Mouse (Mus musculus) lung, embryonic 16.5 days (tissue): ENCODE measurements around the gene Atrip. TPM values are rescaled to one million over a fixed set of nuclear protein-coding genes. Genes with fewer than 3 reads are reported as not detected.
A peak's percentile ranks its signal among the peaks of the same experiment; 100 is the strongest.

Experiments used
- ATAC-seq: fragments of 200-750 bp; cut with Nextera tagmentation; 2 replicates; pipeline ENCODE4 v1.8.0; 2017; ENCODE audit warnings: low read depth, mild to moderate bottlenecking, moderate library complexity
- H3K27ac ChIP-seq: fragments of 300-500 bp; sonication (generic); 2 replicates; pipeline ENCODE4 v1.5.1; 2014; ENCODE audit warnings: mild to moderate bottlenecking, control low read depth, low read length
- H3K27me3 ChIP-seq: fragments of 300-500 bp; sonication (generic); 2 replicates; pipeline ENCODE4 v1.6.1; 2014; ENCODE audit warnings: low read depth, low read length, mixed read lengths; ENCODE audit not compliant: control insufficient read depth, insufficient read depth
- H3K36me3 ChIP-seq: fragments of 300-500 bp; sonication (generic); 2 replicates; pipeline ENCODE4 v1.6.1; 2014; ENCODE audit warnings: low read length; ENCODE audit not compliant: control insufficient read depth, insufficient read depth
- H3K4me1 ChIP-seq: fragments of 300-500 bp; sonication (generic); replicated peaks from 2 replicates; pipeline ENCODE4 v1.6.1; 2014; ENCODE audit warnings: low read length, mixed read lengths; ENCODE audit not compliant: control insufficient read depth, insufficient read depth
- H3K4me2 ChIP-seq: fragments of 300-500 bp; sonication (generic); 2 replicates; pipeline ENCODE4 v1.6.1; 2014; ENCODE audit warnings: low read depth, low read length, control low read depth
- H3K4me3 ChIP-seq: fragments of 300-500 bp; sonication (generic); 2 replicates; pipeline ENCODE4 v1.5.1; 2014; ENCODE audit warnings: mild to moderate bottlenecking, low read length, control low read depth
- H3K9ac ChIP-seq: fragments of 300-500 bp; sonication (generic); 2 replicates; pipeline ENCODE4 v1.6.1; 2014; ENCODE audit warnings: low read length, control low read depth
- H3K9me3 ChIP-seq: fragments of 300-500 bp; sonication (generic); 2 replicates; pipeline ENCODE4 v1.6.1; 2016; ENCODE audit warnings: low read length; ENCODE audit not compliant: control insufficient read depth
- WGBS: fragments of 180-500 bp; shearing (Covaris S2); extraction: QIAGEN DNeasy Blood & Tissue Kit; methylation state at CpG from one replicate; pipeline ENCODE4 v1.1.7; 2014; 5-methylcytosine and 5-hydroxymethylcytosine counted together
- polyA plus RNA-seq: library from polyadenylated mRNA; unstranded; fragments of >200 nt; fragmentation: Nextera tagmentation; extraction: Ambion mirVana; gene quantifications from 2 replicates; pipeline ENCODE4 v1.2.1, GENCODE M21; 2015

Gene Atrip
- polyA plus RNA-seq, 1 experiment from 2014 or later = 24.7 TPM

DNA sequence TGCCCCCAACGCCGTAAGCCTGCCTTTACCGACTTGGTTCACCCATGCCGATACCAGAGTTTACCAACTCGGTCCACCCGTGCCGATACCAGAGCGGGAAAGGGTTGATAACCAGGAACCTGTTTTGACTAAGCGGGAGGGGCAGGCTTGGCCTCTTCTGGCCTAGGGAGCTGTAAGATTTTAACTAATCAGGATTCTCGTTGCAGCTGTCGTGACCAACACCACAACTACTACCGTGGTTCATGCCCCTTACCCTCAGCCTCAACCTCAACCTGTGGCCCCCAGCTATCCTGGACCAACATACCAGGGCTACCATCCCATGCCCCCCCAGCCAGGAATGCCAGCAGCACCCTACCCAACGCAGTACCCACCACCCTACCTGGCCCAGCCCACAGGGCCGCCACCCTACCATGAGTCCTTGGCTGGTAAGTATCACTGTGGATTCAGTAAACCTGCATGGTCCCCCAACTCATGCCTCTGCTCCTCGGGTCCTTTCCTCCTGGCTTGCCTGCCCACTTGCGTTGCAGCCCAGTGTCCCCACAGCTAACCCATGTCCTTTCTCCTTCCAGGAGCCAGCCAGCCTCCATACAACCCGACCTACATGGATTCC, 17.7 kb downstream of the Atrip start:
- Histone ChIP-seq H3K4me3 (no peak overlapping the region), H3K9ac (no peak overlapping the region), H3K27ac (no peak overlapping the region), H3K4me2 (no peak overlapping the region), H3K27me3 (no peaks in the 10 kb centered on the region), H3K4me1 (peaks cover 14% of the 10 kb centered on the region), H3K9me3 (no peaks in the 10 kb centered on the region), H3K36me3 (peaks cover 26% of the 10 kb centered on the region)
- 89% methylated on average over 17 of the region's 17 CpGs for WGBS
- no peak for ATAC-seq

GRCm38 (mm10) chr9:109055271-109056030, 18.5 kb downstream of the Atrip start:
- peak overlapping the region; percentile 44 for H3K4me2 ChIP-seq
- H3K9me3 ChIP-seq = no peaks in the 10 kb centered on the region
- 87% methylated on average over 12 of the region's 12 CpGs for whole genome bisulfite sequencing
- H3K27ac ChIP-seq = peak overlapping the region; percentile 62; the same call in 1 of the 2 replicates
- peaks cover 14% of the 10 kb centered on the region for H3K4me1 ChIP-seq
- peaks cover 24% of the 10 kb centered on the region for H3K36me3 ChIP-seq
- H3K4me3 ChIP-seq = peak overlapping the region; percentile 38
- H3K9ac ChIP-seq = peak overlapping the region; percentile 51
- no peak for ATAC-seq
- H3K27me3 ChIP-seq = no peaks in the 10 kb centered on the region

GRCm38 (mm10) chr9:109054712-109055111, 19.2 kb downstream of the Atrip start:
- ATAC-seq = peak; percentile 75
- Histone ChIP-seq H3K36me3 (peaks cover 24% of the 10 kb centered on the region), H3K27me3 (no peaks in the 10 kb centered on the region), H3K27ac (peak overlapping the region; percentile 62), H3K4me3 (peak overlapping the region; percentile 38), H3K4me1 (peaks cover 14% of the 10 kb centered on the region), H3K4me2 (peak overlapping the region; percentile 44), H3K9ac (peak overlapping the region; percentile 51), H3K9me3 (no peaks in the 10 kb centered on the region)
- WGBS = 6% methylated on average over 7 of the region's 7 CpGs

DNA sequence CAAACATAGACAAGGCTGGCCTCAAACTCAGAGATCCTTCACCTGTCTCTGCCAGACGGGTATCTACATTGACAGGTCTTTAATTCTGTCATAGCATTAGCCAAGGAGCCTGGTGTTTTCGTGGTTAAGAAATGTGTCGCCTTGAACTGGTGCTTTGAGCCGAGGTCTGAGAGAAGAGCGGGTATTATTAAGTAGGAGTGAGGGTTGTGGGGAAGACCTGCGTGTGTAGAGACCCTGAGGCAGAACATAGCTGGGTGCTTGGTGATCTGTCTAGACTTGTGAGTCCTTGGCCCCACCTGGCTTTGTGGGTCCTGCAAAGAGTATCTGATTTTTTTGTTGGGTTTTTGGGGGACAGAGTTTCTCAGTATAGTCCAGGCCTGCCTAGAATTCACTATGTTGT, 20.1 kb downstream of the Atrip start:
- ATAC-seq = no peak
- WGBS = 68% methylated on average over 6 of the region's 6 CpGs

DNA sequence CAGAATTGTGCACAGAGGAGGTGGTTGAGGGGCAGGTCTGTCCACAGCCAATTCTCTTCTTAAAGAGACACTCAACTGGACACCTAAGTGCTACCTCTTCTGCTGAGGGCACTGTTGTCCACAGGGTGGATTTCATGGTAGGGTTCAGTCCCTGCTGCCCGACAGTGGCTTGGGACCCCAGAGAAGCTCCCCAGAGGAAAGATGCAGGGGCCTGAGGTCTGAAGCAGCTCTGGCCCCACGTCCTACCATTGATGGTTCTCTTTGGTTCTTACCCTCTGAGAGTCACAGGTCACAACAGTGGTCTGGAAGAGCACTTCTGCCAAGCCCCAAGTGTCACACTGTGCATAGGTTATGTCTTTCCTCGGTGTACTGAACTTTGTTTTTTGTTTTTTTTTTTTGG, 20.6 kb downstream of the Atrip start:
- Histone ChIP-seq H3K9me3 (no peaks in the 10 kb centered on the region), H3K4me1 (peaks cover 9% of the 10 kb centered on the region), H3K27me3 (no peaks in the 10 kb centered on the region), H3K9ac (no peak overlapping the region), H3K4me2 (no peak overlapping the region), H3K36me3 (peaks cover 22% of the 10 kb centered on the region), H3K27ac (no peak overlapping the region), H3K4me3 (no peak overlapping the region)
- WGBS = 85% methylated on average over 3 of the region's 3 CpGs
- ATAC-seq = no peak

More for the DNA sequence above, 20.1 kb downstream of the Atrip start:
- Histone ChIP-seq H3K4me1 (peaks cover 12% of the 10 kb centered on the region), H3K4me2 (no peak overlapping the region), H3K36me3 (peaks cover 24% of the 10 kb centered on the region), H3K9ac (no peak overlapping the region), H3K9me3 (no peaks in the 10 kb centered on the region), H3K27me3 (no peaks in the 10 kb centered on the region), H3K4me3 (no peak overlapping the region), H3K27ac (no peak overlapping the region)

- Histone ChIP-seq H3K4me1 (peaks cover 9% of the 10 kb centered on the region), H3K9ac (no peak overlapping the region), H3K4me2 (no peak overlapping the region), H3K27me3 (no peaks in the 10 kb centered on the region), H3K27ac (no peak overlapping the region), H3K4me3 (no peak overlapping the region), H3K36me3 (peaks cover 16% of the 10 kb centered on the region), H3K9me3 (no peaks in the 10 kb centered on the region)
- no peak for ATAC-seq
- WGBS = 85% methylated on average over 9 of the region's 9 CpGs
Observed at GRCm38 (mm10) chr9:109052490-109053260, 21.2 kb downstream of the Atrip start.

DNA sequence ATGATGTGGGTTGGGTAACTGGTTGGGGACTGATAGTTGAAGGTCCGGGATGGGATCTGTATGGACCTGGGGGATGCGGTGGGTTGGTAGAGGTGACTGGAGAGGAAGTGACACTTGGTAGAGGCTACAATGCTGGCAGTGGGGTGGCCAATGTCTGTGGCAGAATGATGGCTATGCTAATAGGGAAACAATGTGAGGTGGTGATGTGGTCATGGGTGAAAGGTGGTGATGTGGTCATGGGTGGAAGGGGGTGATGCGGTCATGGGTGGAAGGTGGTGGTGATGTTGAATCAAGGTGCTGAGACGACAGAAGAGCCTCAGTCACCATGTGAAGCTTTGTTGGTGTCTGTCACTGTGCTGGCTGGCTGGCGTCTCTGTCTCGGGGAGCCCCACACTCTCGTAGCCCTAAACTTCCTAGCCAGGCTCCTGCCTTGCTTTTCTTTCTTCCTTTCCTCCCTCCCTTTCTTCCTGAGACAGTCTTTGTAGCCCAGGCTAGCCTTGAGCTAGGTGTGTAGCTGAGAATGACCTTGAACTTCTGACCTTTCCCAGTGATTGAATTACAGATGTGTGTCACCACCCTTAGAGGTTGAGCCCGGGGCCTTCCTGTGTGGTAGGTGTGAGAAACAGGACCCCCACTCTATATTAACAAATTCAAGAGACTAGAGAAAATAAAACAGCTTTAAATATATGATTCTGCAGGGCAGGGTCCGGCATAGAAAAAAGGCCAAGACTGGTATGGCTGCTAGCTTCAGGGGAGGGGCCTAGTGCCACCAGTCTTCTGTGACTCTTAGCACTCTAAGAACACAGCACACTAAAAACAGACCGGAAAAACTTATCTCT, 22.1 kb downstream of the Atrip start:
- peaks cover 9% of the 10 kb centered on the region for H3K4me1 ChIP-seq
- H3K4me2 ChIP-seq = no peak overlapping the region
- H3K27ac ChIP-seq = no peak overlapping the region
- H3K9me3 ChIP-seq = no peaks in the 10 kb centered on the region
- H3K9ac ChIP-seq = no peak overlapping the region
- peaks cover 9% of the 10 kb centered on the region for H3K36me3 ChIP-seq
- H3K4me3 ChIP-seq = no peak overlapping the region
- H3K27me3 ChIP-seq = no peaks in the 10 kb centered on the region
- WGBS = 81% methylated on average over 10 of the region's 10 CpGs
- no peak for ATAC-seq

- 85% methylated on average over 13 of the region's 13 CpGs for WGBS
- H3K36me3 ChIP-seq = peaks cover 3% of the 10 kb centered on the region; the same call in 1 of the 2 replicates
- no peaks in the 10 kb centered on the region for H3K9me3 ChIP-seq
- H3K4me1 ChIP-seq = peaks cover 9% of the 10 kb centered on the region
- no peak overlapping the region for H3K9ac ChIP-seq
- H3K4me2 ChIP-seq = no peak overlapping the region
- H3K4me3 ChIP-seq = no peak overlapping the region
- ATAC-seq = no peak
- H3K27me3 ChIP-seq = no peaks in the 10 kb centered on the region
- no peak overlapping the region for H3K27ac ChIP-seq
Observed at GRCm38 (mm10) chr9:109051011-109051501, 22.9 kb downstream of the Atrip start.
